Mouse (Mus musculus): ENCODE measurements around the gene Prss53. TPM values are rescaled to one million over a fixed set of nuclear protein-coding genes. Genes with fewer than 3 reads are reported as not detected.

The Prss53 gene
- polyA plus RNA-seq (2012; ENCODE audit: insufficient read depth, low replicate concordance), result 0.44 TPM in 1 of 2 replicates, not detected in the other

DNA sequence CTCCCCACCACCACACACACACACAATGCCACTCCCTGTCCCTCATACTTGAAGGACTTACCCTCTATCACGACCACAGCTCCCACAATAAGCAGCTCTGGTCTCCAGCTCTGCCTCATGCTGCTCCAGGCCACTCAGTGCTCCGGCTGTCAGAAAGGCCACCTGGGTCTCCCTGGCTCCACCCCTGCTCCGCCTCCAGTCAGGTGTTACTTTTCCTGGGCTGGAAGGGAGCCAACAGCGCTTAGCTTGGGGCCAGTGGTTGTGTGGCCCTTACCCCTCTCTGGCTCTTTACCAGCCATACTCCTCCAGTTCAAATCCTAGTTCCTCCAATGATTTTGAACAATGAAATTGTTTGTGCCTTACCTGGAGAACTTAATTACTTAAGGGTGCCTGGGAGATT is at the start of gene Prss53:
Prss53 (minus strand) TSS at position 173 of the 400 bp plus-strand sequence.
- Histone ChIP-seq H3K9me3 (no peaks in the 10 kb centered on the region), H3K36me3 (replicated peaks; ENCODE audit: low read length) (peaks cover 88% of the 10 kb centered on the region), H3K27me3 (replicated peaks) (no peaks in the 10 kb centered on the region), H3K4me1 (peaks cover 64% of the 10 kb centered on the region), H3K4me3 (replicated peaks) (no peak within 1 kb of the TSS)
- TF ChIP-seq GATA1 (IDR thresholded peaks at IDR 0.05; ENCODE audit: borderline replicate concordance, low read length) (no peak), FLI1 (IDR thresholded peaks at IDR 0.05; ENCODE audit: low read length) (no peak)

GRCm38 (mm10) chr7:127936216-127936884 is 45.6 kb upstream of the Prss53 start:
- no peak for TF ChIP-seq GATA1 (IDR thresholded peaks at IDR 0.05; ENCODE audit: borderline replicate concordance, low read length)
- TF ChIP-seq FLI1 (IDR thresholded peaks at IDR 0.05; ENCODE audit: low read length), result no peak
- H3K4me1 ChIP-seq, result peaks cover 47% of the 10 kb centered on the region
- no peaks in the 10 kb centered on the region for H3K36me3 ChIP-seq (replicated peaks; ENCODE audit: low read length)
- peak overlapping the region; percentile 96 for H3K4me3 ChIP-seq (replicated peaks)
- H3K27me3 ChIP-seq (replicated peaks), result peaks cover 2% of the 10 kb centered on the region
- no peaks in the 10 kb centered on the region for H3K9me3 ChIP-seq

- Histone ChIP-seq H3K27me3 (replicated peaks) (no peaks in the 10 kb centered on the region), H3K36me3 (replicated peaks; ENCODE audit: low read length) (no peaks in the 10 kb centered on the region), H3K9me3 (no peaks in the 10 kb centered on the region), H3K4me1 (peaks cover 44% of the 10 kb centered on the region), H3K4me3 (replicated peaks) (peak overlapping the region; percentile 96)
- TF ChIP-seq FLI1 (IDR thresholded peaks at IDR 0.05; ENCODE audit: low read length) (no peak), GATA1 (IDR thresholded peaks at IDR 0.05; ENCODE audit: borderline replicate concordance, low read length) (no peak)
Measured at GRCm38 (mm10) chr7:127935748-127936159, 45.0 kb upstream of the Prss53 start.

GRCm38 (mm10) chr7:127935028-127935722 is 44.4 kb upstream of the Prss53 start:
- no peaks in the 10 kb centered on the region for H3K36me3 ChIP-seq (replicated peaks; ENCODE audit: low read length)
- no peak for TF ChIP-seq FLI1 (IDR thresholded peaks at IDR 0.05; ENCODE audit: low read length)
- no peak for TF ChIP-seq GATA1 (IDR thresholded peaks at IDR 0.05; ENCODE audit: borderline replicate concordance, low read length)
- H3K27me3 ChIP-seq (replicated peaks), result no peaks in the 10 kb centered on the region
- H3K9me3 ChIP-seq, result no peaks in the 10 kb centered on the region
- peak overlapping the region; percentile 96 for H3K4me3 ChIP-seq (replicated peaks)
- peaks cover 45% of the 10 kb centered on the region for H3K4me1 ChIP-seq

DNA sequence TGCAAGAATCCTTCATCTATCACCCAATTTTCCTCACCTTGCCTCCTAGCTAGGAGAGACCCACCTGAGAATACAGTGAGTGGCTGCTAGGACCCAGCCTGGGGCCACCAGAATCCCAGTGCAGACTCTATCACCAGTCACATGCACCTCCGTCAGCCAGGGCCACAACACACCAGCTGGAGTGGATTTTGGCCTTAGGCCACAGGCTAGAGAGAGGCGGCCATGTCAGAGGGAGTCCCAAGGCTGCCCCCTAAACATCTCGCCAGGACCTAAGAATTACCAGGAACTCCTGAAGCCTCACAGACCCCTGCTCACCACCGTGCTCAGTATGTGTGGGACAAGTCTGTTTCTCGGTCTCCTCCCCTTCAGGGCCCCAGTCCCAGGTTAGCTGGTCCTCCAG is 43.3 kb upstream of the Prss53 start:
- no peaks in the 10 kb centered on the region for H3K9me3 ChIP-seq
- H3K4me1 ChIP-seq, result peaks cover 56% of the 10 kb centered on the region
- H3K27me3 ChIP-seq (replicated peaks), result peaks cover 8% of the 10 kb centered on the region
- no peaks in the 10 kb centered on the region for H3K36me3 ChIP-seq (replicated peaks; ENCODE audit: low read length)
- no peak overlapping the region for H3K4me3 ChIP-seq (replicated peaks)
- TF ChIP-seq GATA1 (IDR thresholded peaks at IDR 0.05; ENCODE audit: borderline replicate concordance, low read length) (no peak), FLI1 (IDR thresholded peaks at IDR 0.05; ENCODE audit: low read length) (no peak)

DNA sequence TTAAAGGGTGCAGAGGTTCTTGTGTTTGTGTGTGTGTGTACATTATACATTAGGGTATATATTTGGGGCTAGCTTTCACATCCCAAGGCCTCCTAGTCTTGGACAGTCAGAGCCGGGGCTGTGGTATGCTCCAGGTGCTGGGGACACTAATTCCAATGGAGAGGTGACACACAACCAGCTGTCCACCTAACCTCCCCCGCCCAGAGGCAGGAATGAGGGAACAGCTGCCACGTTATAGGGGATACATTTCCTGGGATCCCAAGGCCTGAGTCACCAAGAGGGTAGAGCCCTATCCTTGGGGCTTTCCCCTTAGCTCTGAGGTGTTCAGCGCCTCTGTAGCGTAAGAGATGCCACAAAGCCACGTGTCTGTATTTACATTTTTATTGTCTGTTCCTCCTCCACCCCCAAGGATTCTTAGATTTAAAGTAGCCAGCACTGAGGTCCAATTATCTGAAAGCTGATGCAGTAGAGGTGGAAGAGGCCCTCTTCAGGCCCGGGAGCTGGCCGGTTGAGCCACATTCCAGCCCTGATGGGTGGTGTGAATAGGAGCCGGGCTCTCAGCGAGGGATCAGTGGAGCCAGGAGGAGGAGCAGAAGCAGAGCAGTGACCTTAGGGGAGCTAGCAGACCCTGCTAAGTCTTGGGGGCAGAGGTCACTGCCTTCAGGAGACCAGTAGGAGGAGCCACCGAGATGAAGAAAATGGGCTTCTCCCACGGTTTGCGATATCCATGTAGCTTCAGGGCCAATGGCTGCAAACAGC is 41.7 kb upstream of the Prss53 start:
- no peak overlapping the region for H3K4me3 ChIP-seq (replicated peaks)
- H3K36me3 ChIP-seq (replicated peaks; ENCODE audit: low read length), result peaks cover 5% of the 10 kb centered on the region
- H3K9me3 ChIP-seq, result no peaks in the 10 kb centered on the region
- H3K4me1 ChIP-seq, result peaks cover 68% of the 10 kb centered on the region
- TF ChIP-seq GATA1 (IDR thresholded peaks at IDR 0.05; ENCODE audit: borderline replicate concordance, low read length), result no peak
- TF ChIP-seq FLI1 (IDR thresholded peaks at IDR 0.05; ENCODE audit: low read length), result no peak
- peaks cover 8% of the 10 kb centered on the region for H3K27me3 ChIP-seq (replicated peaks)

- Histone ChIP-seq H3K27me3 (replicated peaks) (peaks cover 8% of the 10 kb centered on the region), H3K4me3 (replicated peaks) (no peak overlapping the region), H3K36me3 (replicated peaks; ENCODE audit: low read length) (peaks cover 14% of the 10 kb centered on the region), H3K9me3 (no peaks in the 10 kb centered on the region), H3K4me1 (peaks cover 71% of the 10 kb centered on the region)
- no peak for TF ChIP-seq GATA1 (IDR thresholded peaks at IDR 0.05; ENCODE audit: borderline replicate concordance, low read length)
- TF ChIP-seq FLI1 (IDR thresholded peaks at IDR 0.05; ENCODE audit: low read length), result no peak
Measured at GRCm38 (mm10) chr7:127931351-127932135, 40.8 kb upstream of the Prss53 start.

DNA sequence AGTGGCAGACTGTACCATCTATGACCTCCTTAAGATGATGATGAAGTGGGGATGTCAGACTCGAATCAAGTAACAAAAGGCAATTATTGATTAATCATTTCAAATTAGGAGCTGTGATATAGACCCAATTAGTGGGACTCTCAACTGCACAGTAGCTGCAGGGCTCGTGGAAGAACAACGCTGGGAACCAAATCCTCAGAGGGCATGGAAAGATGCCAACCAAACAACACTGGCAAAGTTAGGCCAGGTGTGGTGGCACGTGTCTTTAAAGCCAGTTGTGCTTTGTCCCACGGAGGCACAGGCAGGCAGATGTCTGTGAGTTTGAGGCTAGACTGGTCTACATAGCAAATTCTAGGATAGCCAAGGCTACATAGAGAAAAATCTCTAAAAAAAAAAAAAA is 39.9 kb upstream of the Prss53 start:
- Histone ChIP-seq H3K9me3 (no peaks in the 10 kb centered on the region), H3K36me3 (replicated peaks; ENCODE audit: low read length) (peaks cover 23% of the 10 kb centered on the region), H3K27me3 (replicated peaks) (peaks cover 8% of the 10 kb centered on the region), H3K4me1 (peaks cover 62% of the 10 kb centered on the region), H3K4me3 (replicated peaks) (no peak overlapping the region)
- no peak for TF ChIP-seq GATA1 (IDR thresholded peaks at IDR 0.05; ENCODE audit: borderline replicate concordance, low read length)
- TF ChIP-seq FLI1 (IDR thresholded peaks at IDR 0.05; ENCODE audit: low read length), result no peak

- Histone ChIP-seq H3K9me3 (no peaks in the 10 kb centered on the region), H3K36me3 (replicated peaks; ENCODE audit: low read length) (peaks cover 30% of the 10 kb centered on the region), H3K27me3 (replicated peaks) (peaks cover 8% of the 10 kb centered on the region), H3K4me1 (peaks cover 59% of the 10 kb centered on the region), H3K4me3 (replicated peaks) (no peak within 1 kb of the TSS)
- TF ChIP-seq FLI1 (IDR thresholded peaks at IDR 0.05; ENCODE audit: low read length) (no peak), GATA1 (IDR thresholded peaks at IDR 0.05; ENCODE audit: borderline replicate concordance, low read length) (no peak)
Measured at GRCm38 (mm10) chr7:127929923-127930322, 39.2 kb upstream of the Prss53 start, which contains the start of gene Prss8. Gene Prss8 (minus strand): TSS chr7:127930104.

Measured in megakaryocyte, embryonic 14.5 days (primary cell).